Mouse (Mus musculus) neural tube, embryonic 12.5 days (tissue): ENCODE measurements at regions not wholly inside any gene's neighbourhood (a gene's known extent, or its start where the extent isn't known, plus 50 kb on each side); places are given as distances from the start of the nearest gene placed in this dataset.

Source experiments
- ATAC-seq: fragments of 200-750 bp; cut with Nextera tagmentation; 2 replicates; pipeline ENCODE4 v1.8.0; 2017; ENCODE audit warnings: low read depth, mild to moderate bottlenecking, moderate TSS enrichment, moderate library complexity; ENCODE audit not compliant: low FRiP score
- H3K27ac ChIP-seq: fragments of 300-500 bp; sonication (generic); 2 replicates; pipeline ENCODE4 v1.5.1; 2016
- H3K27me3 ChIP-seq: fragments of 300-500 bp; sonication (generic); replicated peaks from 2 replicates; pipeline ENCODE4 v1.6.1; 2016; ENCODE audit warnings: mild to moderate bottlenecking
- H3K36me3 ChIP-seq: fragments of 300-500 bp; sonication (generic); 2 replicates; pipeline ENCODE4 v1.6.1; 2016; ENCODE audit warnings: mild to moderate bottlenecking
- H3K4me1 ChIP-seq: fragments of 300-500 bp; sonication (generic); 2 replicates; pipeline ENCODE4 v1.6.1; 2016
- H3K4me2 ChIP-seq: fragments of 300-500 bp; sonication (generic); replicated peaks from 2 replicates; pipeline ENCODE4 v1.6.1; 2016; ENCODE audit warnings: mild to moderate bottlenecking
- H3K4me3 ChIP-seq: fragments of 300-500 bp; sonication (generic); 2 replicates; pipeline ENCODE4 v1.5.1; 2016
- H3K9ac ChIP-seq: fragments of 300-500 bp; sonication (generic); 2 replicates; pipeline ENCODE4 v1.6.1; 2016; ENCODE audit warnings: mild to moderate bottlenecking
- H3K9me3 ChIP-seq: fragments of 300-500 bp; sonication (generic); 2 replicates; pipeline ENCODE4 v1.6.1; 2016; ENCODE audit warnings: mild to moderate bottlenecking
- WGBS: fragments of 180-500 bp; shearing (Covaris S2); methylation state at CpG from one replicate; pipeline ENCODE4 v1.1.7; 2016; 5-methylcytosine and 5-hydroxymethylcytosine counted together

GRCm38 (mm10) chr15:61927385-61928120 lies 1004.7 kb upstream of the A1bg start:
- WGBS = 72% methylated on average over 15 of the region's 15 CpGs
- Histone ChIP-seq H3K4me2 (no peak overlapping the region), H3K4me1 (no peaks in the 10 kb centered on the region), H3K36me3 (no peaks in the 10 kb centered on the region), H3K9me3 (no peaks in the 10 kb centered on the region), H3K27me3 (no peaks in the 10 kb centered on the region), H3K9ac (no peak overlapping the region), H3K27ac (no peak overlapping the region), H3K4me3 (no peak overlapping the region)
- no peak for ATAC-seq

GRCm38 (mm10) chr15:61920041-61920440 lies 997.2 kb upstream of the A1bg start:
- H3K27me3 ChIP-seq = no peaks in the 10 kb centered on the region
- H3K4me1 ChIP-seq = no peaks in the 10 kb centered on the region
- H3K9me3 ChIP-seq = no peaks in the 10 kb centered on the region
- no peak overlapping the region for H3K27ac ChIP-seq
- H3K4me3 ChIP-seq = no peak overlapping the region
- H3K4me2 ChIP-seq = no peak overlapping the region
- 72% methylated on average over 2 of the region's 2 CpGs for whole genome bisulfite sequencing
- ATAC-seq = no peak
- no peak overlapping the region for H3K9ac ChIP-seq
- H3K36me3 ChIP-seq = no peaks in the 10 kb centered on the region

GRCm38 (mm10) chr15:61913546-61914160 lies 990.8 kb upstream of the A1bg start:
- 91% methylated on average over 7 of the region's 7 CpGs for WGBS
- no peak overlapping the region for H3K4me3 ChIP-seq
- no peaks in the 10 kb centered on the region for H3K9me3 ChIP-seq
- no peak for ATAC-seq
- no peaks in the 10 kb centered on the region for H3K4me1 ChIP-seq
- H3K27ac ChIP-seq = no peak overlapping the region
- H3K27me3 ChIP-seq = no peaks in the 10 kb centered on the region
- H3K9ac ChIP-seq = no peak overlapping the region
- H3K36me3 ChIP-seq = no peaks in the 10 kb centered on the region
- H3K4me2 ChIP-seq = no peak overlapping the region

- H3K27ac ChIP-seq = no peak overlapping the region
- no peaks in the 10 kb centered on the region for H3K9me3 ChIP-seq
- no peaks in the 10 kb centered on the region for H3K4me1 ChIP-seq
- no peak overlapping the region for H3K4me3 ChIP-seq
- no peaks in the 10 kb centered on the region for H3K27me3 ChIP-seq
- ATAC-seq = no peak
- H3K4me2 ChIP-seq = no peak overlapping the region
- 88% methylated on average over 5 of the region's 5 CpGs for WGBS
- no peak overlapping the region for H3K9ac ChIP-seq
- no peaks in the 10 kb centered on the region for H3K36me3 ChIP-seq
Observed at GRCm38 (mm10) chr15:61905165-61905845, 982.5 kb upstream of the A1bg start.

- no peaks in the 10 kb centered on the region for H3K36me3 ChIP-seq
- 91% methylated on average over 3 of the region's 3 CpGs for WGBS
- no peak overlapping the region for H3K4me2 ChIP-seq
- ATAC-seq = no peak
- no peaks in the 10 kb centered on the region for H3K4me1 ChIP-seq
- no peaks in the 10 kb centered on the region for H3K9me3 ChIP-seq
- no peaks in the 10 kb centered on the region for H3K27me3 ChIP-seq
- no peak overlapping the region for H3K9ac ChIP-seq
- H3K27ac ChIP-seq = no peak overlapping the region
- H3K4me3 ChIP-seq = no peak overlapping the region
Observed at GRCm38 (mm10) chr15:61899809-61900208, 977.0 kb upstream of the A1bg start.

GRCm38 (mm10) chr15:61897566-61897965 lies 974.8 kb upstream of the A1bg start:
- H3K27me3 ChIP-seq = no peaks in the 10 kb centered on the region
- no peaks in the 10 kb centered on the region for H3K36me3 ChIP-seq
- no peaks in the 10 kb centered on the region for H3K4me1 ChIP-seq
- H3K4me2 ChIP-seq = no peak overlapping the region
- 67% methylated on average over 4 of the region's 4 CpGs for WGBS
- H3K9ac ChIP-seq = no peak overlapping the region
- H3K9me3 ChIP-seq = no peaks in the 10 kb centered on the region
- H3K27ac ChIP-seq = no peak overlapping the region
- ATAC-seq = no peak
- no peak overlapping the region for H3K4me3 ChIP-seq

GRCm38 (mm10) chr15:61890330-61890729 lies 967.5 kb upstream of the A1bg start:
- no peaks in the 10 kb centered on the region for H3K27me3 ChIP-seq
- ATAC-seq = no peak
- H3K4me3 ChIP-seq = no peak overlapping the region
- no peaks in the 10 kb centered on the region for H3K36me3 ChIP-seq
- no peaks in the 10 kb centered on the region for H3K4me1 ChIP-seq
- no peak overlapping the region for H3K4me2 ChIP-seq
- no peaks in the 10 kb centered on the region for H3K9me3 ChIP-seq
- no peak overlapping the region for H3K9ac ChIP-seq
- no peak overlapping the region for H3K27ac ChIP-seq

GRCm38 (mm10) chr15:61888569-61889326 lies 965.9 kb upstream of the A1bg start:
- H3K4me3 ChIP-seq = no peak overlapping the region
- H3K4me2 ChIP-seq = no peak overlapping the region
- WGBS = 72% methylated on average over 10 of the region's 10 CpGs
- no peaks in the 10 kb centered on the region for H3K9me3 ChIP-seq
- no peaks in the 10 kb centered on the region for H3K4me1 ChIP-seq
- H3K36me3 ChIP-seq = no peaks in the 10 kb centered on the region
- no peak overlapping the region for H3K27ac ChIP-seq
- no peak for ATAC-seq
- no peaks in the 10 kb centered on the region for H3K27me3 ChIP-seq
- H3K9ac ChIP-seq = no peak overlapping the region

- H3K4me3 ChIP-seq = no peak overlapping the region
- no peaks in the 10 kb centered on the region for H3K4me1 ChIP-seq
- no peak overlapping the region for H3K9ac ChIP-seq
- no peaks in the 10 kb centered on the region for H3K9me3 ChIP-seq
- H3K36me3 ChIP-seq = no peaks in the 10 kb centered on the region
- H3K27ac ChIP-seq = no peak overlapping the region
- no peaks in the 10 kb centered on the region for H3K27me3 ChIP-seq
- ATAC-seq = no peak
- H3K4me2 ChIP-seq = no peak overlapping the region
- 89% methylated on average over 3 of the region's 3 CpGs for WGBS
Observed at GRCm38 (mm10) chr15:61879408-61879807, 956.6 kb upstream of the A1bg start.

GRCm38 (mm10) chr15:61873047-61873446 lies 950.2 kb upstream of the A1bg start:
- Histone ChIP-seq H3K9ac (no peak overlapping the region), H3K27me3 (no peaks in the 10 kb centered on the region), H3K4me3 (no peak overlapping the region), H3K4me2 (no peak overlapping the region), H3K36me3 (no peaks in the 10 kb centered on the region), H3K9me3 (no peaks in the 10 kb centered on the region), H3K27ac (no peak overlapping the region), H3K4me1 (no peaks in the 10 kb centered on the region; the same call in 1 of the 2 replicates)
- ATAC-seq = no peak
- 20% methylated on average over 2 of the region's 2 CpGs for WGBS

- no peaks in the 10 kb centered on the region for H3K27me3 ChIP-seq
- no peaks in the 10 kb centered on the region for H3K36me3 ChIP-seq
- H3K4me3 ChIP-seq = no peak overlapping the region
- H3K27ac ChIP-seq = no peak overlapping the region
- 93% methylated on average over 6 of the region's 6 CpGs for WGBS
- ATAC-seq = no peak
- no peak overlapping the region for H3K9ac ChIP-seq
- H3K9me3 ChIP-seq = no peaks in the 10 kb centered on the region
- H3K4me2 ChIP-seq = no peak overlapping the region
- no peaks in the 10 kb centered on the region for H3K4me1 ChIP-seq
Observed at GRCm38 (mm10) chr15:61860759-61861158, 937.9 kb upstream of the A1bg start.

- no peak overlapping the region for H3K9ac ChIP-seq
- H3K4me1 ChIP-seq = no peaks in the 10 kb centered on the region
- H3K4me3 ChIP-seq = no peak overlapping the region
- ATAC-seq = no peak
- no peaks in the 10 kb centered on the region for H3K9me3 ChIP-seq
- no peaks in the 10 kb centered on the region for H3K27me3 ChIP-seq
- 62% methylated on average over 2 of the region's 2 CpGs for WGBS
- no peaks in the 10 kb centered on the region for H3K36me3 ChIP-seq
- no peak overlapping the region for H3K4me2 ChIP-seq
- H3K27ac ChIP-seq = no peak overlapping the region
Observed at GRCm38 (mm10) chr15:61855880-61856279, 933.1 kb upstream of the A1bg start.
